Mouse (Mus musculus) hindbrain, embryonic 11.5 days (tissue): Measurements from ENCODE around the gene Umps. TPM values are rescaled to one million over a fixed set of nuclear protein-coding genes. Genes with fewer than 3 reads are reported as not detected.

Experiments used
- ATAC-seq: fragments of 200-750 bp; cut with Nextera tagmentation; 2 replicates; pipeline ENCODE4 v1.8.0; 2017; ENCODE audit warnings: mild to moderate bottlenecking, moderate TSS enrichment, moderate library complexity; ENCODE audit not compliant: low FRiP score
- DNase-seq: peaks from one replicate; pipeline ENCODE4 v3.0.0-alpha.2; 2015; ENCODE audit warnings: low spot score
- H3K27ac ChIP-seq: fragments of 300-500 bp; sonication (generic); 2 replicates; pipeline ENCODE4 v1.5.1; 2014; ENCODE audit warnings: mild to moderate bottlenecking, low read depth, low read length
- H3K27me3 ChIP-seq: fragments of 300-500 bp; sonication (generic); 2 replicates; pipeline ENCODE4 v1.6.1; 2014; ENCODE audit warnings: mild to moderate bottlenecking, low read length, moderate library complexity, mixed read lengths; ENCODE audit not compliant: control insufficient read depth, insufficient read depth
- H3K36me3 ChIP-seq: fragments of 300-500 bp; sonication (generic); 2 replicates; pipeline ENCODE4 v1.6.1; 2014; ENCODE audit warnings: mild to moderate bottlenecking, low read length, moderate library complexity, mixed read lengths; ENCODE audit not compliant: control insufficient read depth, insufficient read depth
- H3K4me1 ChIP-seq: fragments of 300-500 bp; sonication (generic); replicated peaks from 2 replicates; pipeline ENCODE4 v1.6.1; 2014; ENCODE audit warnings: low read length, mixed read lengths; ENCODE audit not compliant: control insufficient read depth, insufficient read depth
- H3K4me2 ChIP-seq: fragments of 300-500 bp; sonication (generic); replicated peaks from 2 replicates; pipeline ENCODE4 v1.6.1; 2014; ENCODE audit warnings: mild to moderate bottlenecking, low read depth, low read length
- H3K4me3 ChIP-seq: fragments of 300-500 bp; sonication (generic); 2 replicates; pipeline ENCODE4 v1.5.1; 2014; ENCODE audit warnings: low read depth, low read length
- H3K9ac ChIP-seq: fragments of 300-500 bp; sonication (generic); 2 replicates; pipeline ENCODE4 v1.6.1; 2014; ENCODE audit warnings: low read depth, low read length
- H3K9me3 ChIP-seq: fragments of 300-500 bp; sonication (generic); 2 replicates; pipeline ENCODE4 v1.6.1; 2016; ENCODE audit warnings: low read length; ENCODE audit not compliant: control insufficient read depth
- WGBS: fragments of 180-500 bp; shearing (Covaris S2); extraction: QIAGEN DNeasy Blood & Tissue Kit; methylation state at CpG from one replicate; pipeline ENCODE4 v1.1.7; 2014; 5-methylcytosine and 5-hydroxymethylcytosine counted together
- polyA plus RNA-seq: library from polyadenylated mRNA; unstranded; fragments of >200 nt; fragmentation: Nextera tagmentation; extraction: Ambion mirVana; gene quantifications from 2 replicates; pipeline ENCODE4 v1.2.1, GENCODE M21; 2014

Umps gene
- polyA plus RNA-seq, 1 experiment from 2014 or later, result 55.5 TPM

- no peaks in the 10 kb centered on the region for H3K9me3 ChIP-seq
- WGBS, result 67% methylated on average over 5 of the region's 5 CpGs
- no peak for DNase-seq
These were observed 49.4 kb downstream of the Umps start for GRCm38 (mm10) chr16:33917390-33917789.

DNA sequence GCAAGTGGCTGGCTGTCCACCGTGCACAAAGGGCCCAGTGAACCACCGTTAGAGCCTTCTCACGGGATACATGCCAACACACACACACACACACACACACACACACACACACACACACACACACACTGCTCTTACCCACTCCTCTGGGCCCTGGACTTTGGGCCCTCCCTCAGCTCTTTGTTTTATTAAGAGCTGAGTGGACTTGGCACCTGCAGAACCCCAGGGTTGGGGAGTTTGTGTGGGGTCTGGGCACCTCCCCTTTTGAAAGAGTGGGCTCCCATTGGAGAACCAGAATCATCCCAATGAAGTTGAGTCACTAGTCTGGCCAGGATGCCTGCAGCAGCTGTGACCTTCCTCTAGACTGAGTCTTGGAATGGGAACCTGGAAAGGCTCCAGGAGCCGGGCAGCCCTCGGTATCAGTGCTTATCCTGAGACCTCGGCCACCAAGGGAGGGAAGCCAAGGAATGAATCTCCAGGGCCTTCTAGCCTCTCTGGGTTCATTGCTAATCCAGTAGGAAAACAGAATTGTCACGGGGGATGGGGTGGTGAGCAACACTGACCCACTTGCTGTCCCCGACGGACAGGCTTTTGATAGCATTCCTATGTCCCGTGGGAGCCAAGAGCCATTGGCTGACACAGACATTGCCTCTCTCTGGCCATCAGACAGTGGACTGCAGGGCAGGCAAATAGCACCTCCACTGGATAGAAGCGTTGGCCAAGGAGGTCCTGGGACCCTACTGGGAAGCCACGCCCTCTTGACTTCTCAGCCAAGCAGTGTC, 50.2 kb downstream of the Umps start:
- no peak overlapping the region for H3K4me3 ChIP-seq
- H3K9ac ChIP-seq, result no peak overlapping the region
- H3K4me1 ChIP-seq, result no peaks in the 10 kb centered on the region
- no peaks in the 10 kb centered on the region for H3K27me3 ChIP-seq
- no peak overlapping the region for H3K27ac ChIP-seq
- no peak for ATAC-seq
- no peaks in the 10 kb centered on the region for H3K9me3 ChIP-seq
- H3K4me2 ChIP-seq, result no peak overlapping the region
- H3K36me3 ChIP-seq, result no peaks in the 10 kb centered on the region
- WGBS, result 77% methylated on average over 12 of the region's 12 CpGs
- DNase-seq, result no peak

More at GRCm38 (mm10) chr16:33917390-33917789, 49.4 kb downstream of the Umps start:
- H3K9ac ChIP-seq, result no peak overlapping the region
- no peak overlapping the region for H3K4me3 ChIP-seq
- H3K27me3 ChIP-seq, result no peaks in the 10 kb centered on the region
- no peak overlapping the region for H3K27ac ChIP-seq
- H3K36me3 ChIP-seq, result no peaks in the 10 kb centered on the region
- H3K4me1 ChIP-seq, result no peaks in the 10 kb centered on the region
- ATAC-seq, result no peak
- H3K4me2 ChIP-seq, result no peak overlapping the region

DNA sequence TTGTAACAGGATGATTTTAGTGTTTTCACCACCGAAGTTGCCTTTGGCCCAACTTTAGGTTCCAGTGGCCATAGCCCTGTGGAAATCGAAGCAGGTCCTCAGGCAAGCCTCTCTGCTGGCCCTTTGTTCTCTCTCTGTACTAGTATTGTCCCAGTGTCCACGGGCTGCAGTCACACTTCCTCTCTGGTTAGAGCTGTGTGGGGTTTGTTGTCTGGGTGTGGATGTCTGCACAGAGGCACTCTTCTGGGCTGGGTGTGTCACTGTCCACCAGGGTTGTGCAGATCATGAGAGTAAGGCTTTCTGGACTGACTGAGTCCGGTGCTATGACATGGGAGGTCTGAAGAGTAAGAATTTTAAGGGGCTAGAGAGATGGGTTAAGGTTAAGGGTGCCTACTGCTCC, 51.8 kb downstream of the Umps start:
- Histone ChIP-seq H3K4me3 (no peak overlapping the region), H3K27me3 (no peaks in the 10 kb centered on the region), H3K4me1 (no peaks in the 10 kb centered on the region), H3K9me3 (no peaks in the 10 kb centered on the region), H3K36me3 (no peaks in the 10 kb centered on the region), H3K4me2 (no peak overlapping the region), H3K9ac (no peak overlapping the region), H3K27ac (no peak overlapping the region)
- ATAC-seq (no peak), DNase-seq (no peak)
- 78% methylated on average over 4 of the region's 4 CpGs for WGBS

DNA sequence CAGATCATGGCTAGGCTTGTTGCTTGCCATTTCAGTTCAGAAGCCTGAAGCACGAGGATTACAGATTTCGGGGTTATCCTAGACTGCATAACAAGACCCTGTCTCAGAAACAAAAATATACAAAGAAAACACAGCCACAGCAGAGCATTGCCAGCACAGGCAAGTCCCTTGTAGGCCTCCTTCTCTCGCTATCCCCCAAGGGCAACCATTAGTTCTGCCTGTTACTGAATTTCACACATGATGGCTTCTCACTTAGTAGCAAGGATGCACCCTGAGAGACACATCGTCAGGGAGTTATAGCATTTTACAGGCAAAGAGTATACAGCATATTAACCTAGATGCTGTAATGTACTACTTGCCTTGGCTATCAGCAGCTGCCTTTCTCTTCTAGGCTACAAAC, 58.6 kb downstream of the Umps start:
- no peak overlapping the region for H3K4me3 ChIP-seq
- H3K9me3 ChIP-seq, result no peaks in the 10 kb centered on the region
- 49% methylated on average over 4 of the region's 4 CpGs for WGBS
- no peak overlapping the region for H3K9ac ChIP-seq
- H3K27me3 ChIP-seq, result no peaks in the 10 kb centered on the region
- H3K36me3 ChIP-seq, result no peaks in the 10 kb centered on the region
- DNase-seq, result no peak
- ATAC-seq, result no peak
- no peak overlapping the region for H3K4me2 ChIP-seq
- H3K27ac ChIP-seq, result no peak overlapping the region
- no peaks in the 10 kb centered on the region; the same call in 1 of the 2 replicates for H3K4me1 ChIP-seq

Other genes with a start within 250 kb of the Umps start
- gene Muc13, start 173.0 kb downstream of the Umps start, polyA plus RNA-seq, result 0.08 and 0.14 TPM in 2 replicates
- gene Itgb5, start 137.4 kb downstream of the Umps start, polyA plus RNA-seq, result 21.7 and 25.5 TPM in 2 replicates